Mouse (Mus musculus) CD4-positive, CD25-positive, alpha-beta regulatory T cell, adult 9 weeks (primary cell): Measurements from ENCODE around the gene Etl4. TPM values are rescaled to one million over a fixed set of nuclear protein-coding genes. Genes with fewer than 3 reads are reported as not detected.

Source experiments
- polyA plus RNA-seq: library from polyadenylated mRNA; unstranded; fragments of 100-300 nt; shearing (Covaris generic); gene quantifications from one replicate; pipeline ENCODE4 v1.2.1, GENCODE M21; 2017

Etl4 gene
- not detected for polyA plus RNA-seq

DNA sequence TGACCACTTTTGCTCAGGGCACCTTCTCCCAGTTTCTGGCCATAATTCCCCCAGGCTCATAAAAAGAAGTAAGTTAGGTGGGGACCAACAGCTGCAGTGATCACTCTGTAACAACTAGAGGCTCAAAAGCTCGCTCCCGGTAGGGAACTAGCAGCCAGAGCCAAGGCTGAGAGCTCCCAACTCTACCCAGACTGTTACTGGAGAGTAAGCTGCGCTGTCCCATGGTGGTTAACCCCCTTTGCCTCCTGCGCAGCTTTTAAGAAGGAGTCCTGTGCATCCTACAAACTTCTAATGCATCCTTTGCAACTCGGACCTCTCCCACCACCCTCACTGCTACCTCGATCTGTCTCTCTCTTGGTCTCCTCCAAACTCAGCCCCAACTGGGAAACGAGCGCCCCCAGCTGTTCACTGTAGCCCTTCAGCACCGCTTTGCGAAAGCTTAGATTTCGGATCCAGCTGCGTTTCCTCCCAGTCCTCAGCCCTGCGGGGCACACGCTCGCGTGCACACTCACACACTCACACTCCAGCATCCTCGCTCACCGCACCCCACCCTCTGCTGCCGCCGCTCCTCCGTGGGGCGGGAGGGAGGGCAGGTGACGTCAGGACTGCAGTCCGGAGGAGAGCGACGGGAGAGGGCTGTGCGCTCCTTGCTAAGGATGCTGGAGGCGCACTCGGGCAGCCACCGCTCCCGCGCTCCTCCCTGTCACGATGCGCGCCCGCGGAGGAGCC is at the start of gene Etl4:
Gene Etl4, plus strand, starts transcription at position 610 of the 729 bp plus-strand sequence.

